Mouse (Mus musculus) 3134 (cell line): ENCODE measurements around the gene Mxd4.

Experiments used
- DNase-seq: peaks from one replicate; pipeline ENCODE4 v3.0.0-alpha.2; 2011; ENCODE audit warnings: low spot score; ENCODE audit not compliant: insufficient read length; ENCODE audit errors: extremely low read depth

Mxd4 gene

GRCm38 (mm10) chr5:34187601-34188316 lies at the start of gene Mxd4:
Mxd4 (minus strand) TSS chr5:34187720.
- peak; percentile 98 for DNase-seq

DNA sequence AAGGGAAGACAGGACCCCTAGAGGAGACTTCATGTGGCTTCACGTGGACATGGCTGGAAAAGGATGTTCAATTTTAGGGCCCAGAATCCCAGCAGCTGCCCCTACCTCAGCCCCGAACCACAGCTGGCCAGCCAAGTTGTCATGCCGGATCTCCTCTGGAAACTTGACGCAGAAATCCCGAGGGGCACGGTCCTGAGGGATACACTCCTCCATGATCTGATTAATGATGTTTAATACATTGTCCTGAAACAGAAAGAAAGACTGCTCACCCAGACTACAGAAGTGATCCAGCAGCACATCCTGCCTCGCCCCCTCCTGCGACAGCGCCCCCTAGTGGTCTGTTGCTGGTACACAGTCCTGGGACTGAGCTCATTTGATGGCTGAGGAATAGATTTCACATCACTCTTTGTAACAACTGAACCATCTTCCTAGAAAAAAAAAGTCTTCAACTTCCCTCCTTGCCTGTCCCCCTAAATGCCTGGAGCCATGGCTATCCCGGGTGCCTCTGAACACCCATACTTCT lies 48.4 kb upstream of the Mxd4 start:
- DNase-seq: peak; percentile 50

DNA sequence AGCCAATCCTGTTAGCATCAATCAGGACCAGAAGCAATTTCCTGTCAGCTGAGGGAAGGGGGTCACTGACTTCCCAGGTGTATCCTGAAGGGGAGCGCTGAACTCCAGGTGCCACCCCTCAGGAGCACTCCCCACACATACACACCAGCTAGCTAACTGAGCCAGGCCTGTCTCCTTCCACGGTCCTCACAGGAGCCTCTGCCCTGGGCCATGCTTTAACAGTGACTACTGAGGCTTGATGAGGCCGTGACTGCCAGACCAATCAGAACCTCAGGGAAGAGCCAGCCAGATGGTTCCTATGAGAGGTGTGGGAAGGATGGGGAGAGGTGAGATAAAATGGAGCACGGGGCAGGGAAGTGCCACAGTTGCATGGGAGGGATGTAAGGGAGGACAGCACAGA lies 47.5 kb upstream of the Mxd4 start:
- no peak for DNase-seq

- DNase-seq: no peak
These were observed 45.6 kb upstream of the Mxd4 start for GRCm38 (mm10) chr5:34233221-34233515.

DNA sequence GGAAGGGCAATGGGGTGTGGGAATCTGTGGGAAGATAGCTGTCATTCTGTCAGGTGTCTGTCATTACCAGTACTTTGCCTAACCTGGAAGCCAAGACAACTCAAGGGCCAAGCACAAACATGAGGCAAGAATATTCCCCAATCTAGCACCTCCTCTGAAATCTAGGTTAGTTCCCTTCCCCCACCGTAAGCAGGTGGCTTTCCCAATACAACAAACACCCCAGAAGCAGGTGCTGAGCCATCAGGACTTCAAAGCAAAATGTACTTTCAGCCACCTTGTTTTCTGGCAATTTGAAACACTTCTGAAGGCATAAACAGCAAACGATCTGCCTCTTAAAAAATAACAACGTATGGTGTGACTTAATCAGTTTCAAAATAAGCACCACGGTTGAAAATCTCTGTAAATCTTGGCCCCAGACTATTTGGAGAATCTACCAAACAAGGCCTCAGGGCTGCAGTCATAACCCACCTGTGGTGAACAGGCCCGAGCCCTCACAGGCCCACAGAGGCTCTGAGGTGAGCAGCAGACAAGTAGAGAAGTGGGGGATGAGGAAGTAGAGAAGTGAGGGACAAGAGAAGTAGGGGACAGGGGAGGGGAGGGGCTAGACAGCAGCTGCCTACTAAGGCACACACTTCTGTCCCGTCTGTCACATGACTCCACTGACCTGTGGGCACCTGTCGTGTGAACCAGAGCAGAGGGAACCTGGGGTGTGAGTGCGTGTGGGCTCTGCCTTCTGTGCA lies 45.1 kb upstream of the Mxd4 start:
- no peak for DNase-seq

DNA sequence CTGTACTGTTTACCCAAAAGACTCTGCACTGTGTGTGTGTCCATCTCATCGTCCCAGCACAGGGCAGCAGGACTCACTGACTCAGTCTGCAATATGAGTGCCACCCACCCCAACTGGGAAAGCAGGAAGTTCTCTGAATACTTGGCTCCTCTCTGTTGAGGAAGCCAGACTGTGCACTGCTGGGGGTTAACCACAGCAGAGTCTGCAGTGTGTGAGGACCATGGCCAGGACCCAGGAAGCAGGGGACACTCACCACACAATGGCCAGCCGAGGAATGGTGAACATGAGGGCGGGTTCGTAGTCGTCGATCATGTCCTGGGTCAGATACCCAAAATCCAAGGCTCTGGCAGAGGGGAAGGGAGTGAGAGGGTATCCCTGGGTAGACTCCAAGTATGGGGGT lies 44.4 kb upstream of the Mxd4 start:
- no peak for DNase-seq

DNA sequence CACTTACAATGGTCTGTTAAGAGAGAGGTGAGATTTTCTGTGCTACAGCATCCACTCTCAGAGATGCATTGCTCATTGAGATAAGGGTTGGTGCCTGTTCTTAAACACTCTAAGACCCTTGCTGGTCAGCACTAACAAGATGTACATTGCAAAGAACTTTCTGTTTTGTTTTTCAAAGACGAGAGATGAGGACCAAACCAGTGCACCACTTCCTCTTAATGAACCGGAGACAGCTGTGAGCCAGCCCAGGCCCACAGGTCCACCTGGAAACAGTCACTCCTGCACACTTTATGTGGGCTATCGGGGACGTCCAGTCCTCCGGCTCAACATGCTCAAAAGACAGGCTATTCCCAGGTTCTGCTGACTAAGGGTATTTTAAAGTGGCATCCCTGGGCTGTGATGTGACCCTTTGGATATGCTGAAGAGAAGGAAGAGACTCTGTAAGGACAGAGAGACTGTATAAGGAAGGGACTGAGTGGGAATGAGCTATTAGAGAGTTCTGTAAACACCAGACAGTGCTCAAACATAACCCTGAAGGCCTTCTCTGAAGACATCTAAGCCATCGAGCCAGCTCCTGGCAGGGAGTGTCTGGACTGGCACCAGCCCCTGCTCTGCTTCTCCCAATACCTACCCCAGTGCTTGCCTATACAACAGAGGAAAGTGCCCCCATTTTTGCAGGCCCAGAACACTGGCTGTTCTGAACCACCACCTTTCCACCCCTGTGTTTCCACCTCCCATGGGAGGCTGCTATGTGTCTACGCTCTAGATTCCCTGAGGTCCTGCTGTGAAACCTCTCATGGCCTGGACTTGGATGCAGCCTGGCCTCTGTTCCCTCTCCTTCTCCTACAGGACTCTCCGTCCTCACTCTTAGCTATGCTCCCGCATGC lies 43.3 kb upstream of the Mxd4 start:
- no peak for DNase-seq

DNA sequence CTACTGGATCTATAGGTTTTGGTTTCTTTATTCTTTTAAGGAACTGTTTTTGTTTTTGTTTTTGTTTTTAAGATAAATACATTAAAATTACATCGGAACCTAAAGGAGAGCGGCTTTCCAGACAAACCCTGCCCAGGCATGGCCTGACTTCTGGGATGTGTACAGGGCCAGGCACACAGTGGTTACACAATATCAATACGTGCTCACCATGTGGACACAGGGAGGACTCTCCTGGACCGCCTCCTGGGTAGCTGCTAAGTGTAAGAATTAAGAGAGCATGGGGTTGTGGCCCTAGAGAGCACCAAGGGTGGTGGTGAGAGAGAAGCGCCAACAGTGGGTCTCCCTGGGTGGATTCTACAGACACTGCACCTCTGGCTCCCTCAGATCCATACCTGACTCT lies 42.0 kb upstream of the Mxd4 start:
- no peak for DNase-seq

DNA sequence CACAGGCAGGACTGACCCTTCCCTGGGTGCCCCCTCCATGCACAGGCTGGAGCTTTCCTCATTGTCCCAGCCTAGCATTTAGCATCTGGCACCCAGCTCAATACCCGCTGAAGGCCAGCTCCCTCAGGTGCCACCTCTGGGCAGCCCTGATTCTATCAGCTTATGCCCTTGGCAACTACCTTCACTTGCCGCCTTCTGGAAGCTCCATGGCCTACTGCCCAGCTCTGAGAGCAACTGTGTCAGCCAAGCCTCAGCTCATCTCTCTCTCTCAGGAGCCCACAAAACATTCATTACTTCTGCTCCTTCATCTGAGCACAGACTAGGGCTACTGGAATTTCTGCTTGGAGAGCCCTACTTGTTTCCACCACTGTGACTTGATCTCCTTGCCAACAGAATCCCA lies 38.0 kb upstream of the Mxd4 start:
- DNase-seq: no peak

GRCm38 (mm10) chr5:34224515-34224914 lies 37.0 kb upstream of the Mxd4 start:
- no peak for DNase-seq

GRCm38 (mm10) chr5:34220001-34220400 lies 32.5 kb upstream of the Mxd4 start:
- DNase-seq: no peak

DNA sequence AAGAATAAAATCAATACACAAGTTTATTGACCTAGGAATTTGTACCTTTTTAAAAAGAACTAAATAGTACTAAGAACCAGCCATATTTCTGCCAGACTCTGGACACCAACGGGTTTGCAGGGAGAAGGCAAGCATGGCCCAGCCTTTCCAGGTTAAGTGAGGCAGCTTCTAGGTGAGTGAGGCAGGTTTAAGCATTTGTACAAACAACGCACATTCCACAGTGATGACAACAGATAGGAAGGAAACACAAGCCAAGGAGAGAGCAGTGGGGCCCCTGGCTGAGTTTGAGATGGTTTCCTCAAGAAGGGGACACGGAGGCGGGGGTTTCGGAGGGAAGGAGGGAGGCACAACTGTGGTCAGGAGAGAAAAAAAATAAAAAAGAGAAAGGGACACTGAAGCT lies 31.2 kb upstream of the Mxd4 start:
- DNase-seq: no peak

- DNase-seq: no peak
These were observed 30.2 kb upstream of the Mxd4 start for GRCm38 (mm10) chr5:34217756-34218155.

DNA sequence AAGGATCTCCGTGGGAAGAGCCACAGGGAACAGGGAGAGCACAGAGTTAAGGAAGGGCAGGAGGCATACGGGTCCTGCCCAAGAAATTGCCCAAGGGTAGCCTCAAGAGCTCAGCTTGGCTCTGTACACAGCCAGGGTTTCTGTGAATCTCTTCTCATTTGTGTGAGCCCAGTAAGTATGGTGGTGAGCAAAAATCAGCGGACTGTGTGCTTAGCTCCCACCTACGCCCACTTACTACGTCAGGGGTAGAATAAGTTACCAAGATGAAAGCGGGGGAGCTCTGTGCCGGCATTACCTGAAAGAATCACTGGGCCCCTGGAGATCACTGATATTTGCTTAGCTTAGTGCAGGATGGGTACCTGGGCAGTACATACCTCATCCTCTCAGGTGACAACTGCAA lies 28.5 kb upstream of the Mxd4 start:
- DNase-seq: no peak

- no peak for DNase-seq
These were observed 26.1 kb upstream of the Mxd4 start for GRCm38 (mm10) chr5:34213659-34214058.

- DNase-seq: no peak
These were observed 22.8 kb upstream of the Mxd4 start for GRCm38 (mm10) chr5:34210279-34210678.

GRCm38 (mm10) chr5:34207503-34207902 lies 20.0 kb upstream of the Mxd4 start:
- DNase-seq: no peak

DNA sequence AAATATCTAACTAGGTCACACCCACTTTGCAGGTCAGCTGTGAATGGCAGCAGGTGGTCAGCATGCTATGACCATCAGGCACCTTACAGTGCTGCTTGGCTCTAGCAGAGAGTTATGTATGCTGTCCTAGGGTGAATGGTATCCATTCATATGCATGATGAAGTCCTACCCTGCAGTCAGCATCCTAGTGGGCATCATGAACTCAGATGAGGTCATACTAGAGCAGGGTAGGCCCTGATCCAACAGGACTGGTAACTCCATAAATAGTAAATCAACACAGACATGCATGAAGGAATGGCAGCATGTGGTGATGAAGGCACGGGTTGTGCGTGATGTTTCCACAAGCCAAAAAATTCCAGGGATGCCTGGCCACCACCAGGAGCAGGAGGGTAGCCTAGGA lies 18.3 kb upstream of the Mxd4 start:
- no peak for DNase-seq

DNA sequence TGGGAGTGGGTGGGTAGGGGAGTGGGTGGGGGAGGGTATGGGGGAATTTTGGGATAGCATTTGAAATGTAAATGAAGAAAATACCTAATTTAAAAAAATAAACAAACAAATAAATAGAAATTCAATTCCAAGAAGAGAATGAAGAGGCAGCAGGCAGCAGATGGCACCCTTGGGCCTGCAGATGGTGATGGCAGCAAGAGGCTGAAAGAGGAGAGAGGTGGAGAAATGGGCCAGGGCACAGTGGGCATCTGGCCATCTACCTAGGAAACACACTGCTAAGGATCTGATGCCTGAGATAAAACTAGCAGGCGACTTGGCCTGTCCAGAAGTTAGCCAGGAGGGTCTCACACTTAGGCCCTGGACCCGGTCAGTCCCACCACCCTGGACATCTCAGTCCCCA lies 17.4 kb upstream of the Mxd4 start:
- DNase-seq: no peak

DNA sequence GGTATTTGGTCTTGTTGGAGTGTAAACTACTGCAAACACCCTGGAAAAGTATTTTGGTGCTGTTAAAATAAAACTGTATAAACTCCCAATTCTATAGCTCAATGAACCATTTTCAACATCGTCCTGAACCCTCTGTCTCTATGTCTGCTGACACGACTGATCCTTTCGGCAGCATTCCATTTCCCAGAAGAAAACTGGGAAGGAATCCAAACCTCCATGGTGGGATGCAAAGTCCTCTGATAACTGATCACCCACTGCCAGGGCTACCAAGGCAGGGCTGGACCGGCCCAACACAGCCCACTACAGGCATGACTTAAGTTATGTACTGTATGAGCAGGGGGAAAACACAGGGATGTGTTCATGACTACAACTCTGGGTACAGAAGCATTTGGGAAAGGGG lies 14.5 kb upstream of the Mxd4 start:
- DNase-seq: no peak

GRCm38 (mm10) chr5:34201396-34201795 lies 13.9 kb upstream of the Mxd4 start:
- DNase-seq: no peak
